8 mouse cellular contexts compared by ENCODE assay signal in the genomic region with DNA sequence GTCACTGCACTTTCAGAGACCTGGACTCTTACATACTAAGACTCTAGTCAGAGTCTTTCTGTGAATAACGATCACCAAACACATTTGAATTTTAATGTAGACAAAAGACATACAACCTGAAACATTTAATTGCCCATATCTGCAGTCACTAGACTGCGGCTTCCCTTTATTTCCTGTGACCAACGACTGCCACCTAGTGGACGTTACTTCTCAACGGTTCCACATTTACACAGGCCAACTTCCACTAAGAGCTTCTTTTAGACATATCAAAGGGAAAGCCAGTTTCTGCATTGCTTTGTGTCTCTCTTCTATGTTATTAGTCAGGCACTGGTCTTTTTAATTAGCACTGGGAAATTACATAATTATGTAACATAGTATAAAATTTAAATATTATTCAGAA. TPM values are rescaled to one million over a fixed set of nuclear protein-coding genes. Genes with fewer than 3 reads are reported as not detected.
DNase-seq lines count a peak whose midpoint lies in the region; ATAC-seq and TF ChIP-seq lines count a peak whose summit lies in the region.

No protein-coding gene starts in this region.

- no peak overlapping the region for H3K4me3 ChIP-seq in kidney, embryonic 16.5 days (ENCODE audit: low read length)
- H3K4me3 ChIP-seq in liver, embryonic 14.5 days (ENCODE audit: insufficient read depth in 1 of 2, low read depth in 2 of 2, low read length in 2 of 2), result no peak overlapping the region
- no peak overlapping the region for H3K4me3 ChIP-seq in neural tube, embryonic 12.5 days

- no peak for TF ChIP-seq EP300 in liver, embryonic 14.5 days (IDR thresholded peaks at IDR 0.05; ENCODE audit: low read depth)

- no peak overlapping the region for H3K9ac ChIP-seq in kidney, embryonic 16.5 days (replicated peaks; ENCODE audit: low read length)
- H3K9ac ChIP-seq in liver, embryonic 14.5 days (replicated peaks), result no peak overlapping the region
- no peak overlapping the region for H3K9ac ChIP-seq in neural tube, embryonic 12.5 days

- H3K36me3 ChIP-seq in kidney, embryonic 16.5 days (ENCODE audit: insufficient read depth, low read length), result no peaks in the 10 kb centered on the region
- no peaks in the 10 kb centered on the region for H3K36me3 ChIP-seq in liver, embryonic 14.5 days (replicated peaks; ENCODE audit: control insufficient read depth, insufficient read depth, low read depth)
- no peaks in the 10 kb centered on the region for H3K36me3 ChIP-seq in neural tube, embryonic 12.5 days

- no peak overlapping the region for H3K27ac ChIP-seq in kidney, embryonic 16.5 days (ENCODE audit: low read length)
- H3K27ac ChIP-seq in liver, embryonic 14.5 days, result no peak overlapping the region
- no peak overlapping the region for H3K27ac ChIP-seq in neural tube, embryonic 12.5 days

- H3K9me3 ChIP-seq in kidney, embryonic 16.5 days (ENCODE audit: low read length), result no peaks in the 10 kb centered on the region
- no peaks in the 10 kb centered on the region for H3K9me3 ChIP-seq in liver, embryonic 14.5 days (ENCODE audit: control insufficient read depth, low read length)
- no peaks in the 10 kb centered on the region for H3K9me3 ChIP-seq in neural tube, embryonic 12.5 days

- DNase-seq in 416B (ENCODE audit: low read depth) (peak; percentile 81), ES-CJ7 (ENCODE audit: low read depth, low spot score) (peak; percentile 80)
- peak; percentile 67 for DNase-seq in cerebellum, adult 9-10 months
- peak; percentile 30 to 83 for DNase-seq in frontal cortex, adult 2 months (ENCODE audit: extremely low spot score in 1 of 2, low spot score in 1 of 2)
- peak; percentile 49 to 53 (median 50) for DNase-seq in liver, embryonic 14.5 days (ENCODE audit: low read depth in 3 of 3, low spot score in 3 of 3)
- DNase-seq in yolk sac, embryonic 10.5 days (ENCODE audit: low spot score), result peak; percentile 34

- no peaks in the 10 kb centered on the region for H3K4me1 ChIP-seq in kidney, embryonic 16.5 days (ENCODE audit: insufficient read depth, low read length)
- peaks cover 0 to 3% of the 10 kb centered on the region in 2 experiments; a peak in 1 of 4 replicates for H3K4me1 ChIP-seq in liver, embryonic 14.5 days (replicated peaks; ENCODE audit: control insufficient read depth in 2 of 2, insufficient read depth in 2 of 2, low read length in 1 of 2)
- H3K4me1 ChIP-seq in neural tube, embryonic 12.5 days, result no peaks in the 10 kb centered on the region

- WGBS in kidney, embryonic 16.5 days, result 6% methylated on average over 5 of the region's 5 CpGs
- WGBS in liver, embryonic 14.5 days (ENCODE audit: insufficient replicate concordance), result under 1% methylated on average over 5 of the region's 5 CpGs
- 4% methylated on average over 5 of the region's 5 CpGs for WGBS in neural tube, embryonic 12.5 days

- peak; percentile 70; the same call in 1 of the 2 replicates for ATAC-seq in kidney, embryonic 16.5 days (ENCODE audit: low FRiP score, low TSS enrichment)
- peak; percentile 54; the same call in 1 of the 2 replicates for ATAC-seq in liver, embryonic 14.5 days (ENCODE audit: insufficient read depth)
- peak; percentile 53 for ATAC-seq in neural tube, embryonic 12.5 days (ENCODE audit: low FRiP score, low read depth)

- TF ChIP-seq CTCF in liver, embryonic 14.5 days (IDR thresholded peaks at IDR 0.05; ENCODE audit: low read depth), result peak; percentile 76

- no peak overlapping the region for H3K4me2 ChIP-seq in kidney, embryonic 16.5 days (replicated peaks; ENCODE audit: low read depth, low read length)
- no peak overlapping the region for H3K4me2 ChIP-seq in liver, embryonic 14.5 days (ENCODE audit: low read depth)
- no peak overlapping the region for H3K4me2 ChIP-seq in neural tube, embryonic 12.5 days (replicated peaks)

- no peaks in the 10 kb centered on the region for H3K27me3 ChIP-seq in kidney, embryonic 16.5 days (ENCODE audit: insufficient read depth, low read length)
- no peaks in the 10 kb centered on the region for H3K27me3 ChIP-seq in liver, embryonic 14.5 days (ENCODE audit: control insufficient read depth, insufficient read depth, low read length)
- H3K27me3 ChIP-seq in neural tube, embryonic 12.5 days (replicated peaks), result no peaks in the 10 kb centered on the region

RNA-seq across cellular contexts. Expression of gene Abca6, which starts 20.2 kb away (rescaled TPM):
- 0.86 and 0.90 TPM in 2 replicates for polyA plus RNA-seq in frontal cortex, adult 2 months (2012; rRNA removed)
- polyA plus RNA-seq in kidney, embryonic 16.5 days (2015; fragmentation: Nextera tagmentation; extraction: Ambion mirVana), result 0.17 and 0.24 TPM in 2 replicates
- 1.9 and 2.5 TPM in 2 replicates for polyA plus RNA-seq in liver, embryonic 14.5 days (2012; rRNA removed)
- polyA plus RNA-seq in liver, embryonic 14.5 days (2014; fragmentation: Nextera tagmentation; extraction: Ambion mirVana), result 4.2 TPM in 2 replicates
- 0.06 and 0.19 TPM in 2 replicates for polyA plus RNA-seq in neural tube, embryonic 12.5 days (2016; fragmentation: Nextera tagmentation; extraction: Ambion mirVana)
